Mouse (Mus musculus) intestine, embryonic 15.5 days (tissue): Measurements from ENCODE around the gene Lrrc56. TPM values are rescaled to one million over a fixed set of nuclear protein-coding genes. Genes with fewer than 3 reads are reported as not detected.
"Not testable (repeated sequence)": the region's sequence is repeated elsewhere in the genome, so short reads cannot be mapped to it uniquely, and the experiment has no call there.

Experiments used
- ATAC-seq: fragments of 200-750 bp; cut with Nextera tagmentation; 2 replicates; pipeline ENCODE4 v1.8.0; 2017; ENCODE audit warnings: moderate TSS enrichment, moderate library complexity
- H3K27ac ChIP-seq: fragments of 300-500 bp; sonication (generic); 2 replicates; pipeline ENCODE4 v1.5.1; 2015; ENCODE audit warnings: mild to moderate bottlenecking, inconsistent platforms
- H3K27me3 ChIP-seq: fragments of 300-500 bp; sonication (generic); replicated peaks from 2 replicates; pipeline ENCODE4 v1.6.1; 2015; ENCODE audit warnings: inconsistent platforms
- H3K36me3 ChIP-seq: fragments of 300-500 bp; sonication (generic); 2 replicates; pipeline ENCODE4 v1.6.1; 2015; ENCODE audit warnings: inconsistent platforms
- H3K4me1 ChIP-seq: fragments of 300-500 bp; sonication (generic); replicated peaks from 2 replicates; pipeline ENCODE4 v1.6.1; 2015; ENCODE audit warnings: inconsistent platforms
- H3K4me2 ChIP-seq: fragments of 300-500 bp; sonication (generic); replicated peaks from 2 replicates; pipeline ENCODE4 v1.6.1; 2015; ENCODE audit warnings: mild to moderate bottlenecking, inconsistent platforms
- H3K4me3 ChIP-seq: fragments of 300-500 bp; sonication (generic); replicated peaks from 2 replicates; pipeline ENCODE4 v1.5.1; 2015; ENCODE audit warnings: inconsistent platforms
- H3K9ac ChIP-seq: fragments of 300-500 bp; sonication (generic); 2 replicates; pipeline ENCODE4 v1.6.1; 2015; ENCODE audit warnings: inconsistent platforms
- H3K9me3 ChIP-seq: fragments of 300-500 bp; sonication (generic); 2 replicates; pipeline ENCODE4 v1.6.1; 2016; ENCODE audit warnings: inconsistent platforms
- WGBS: fragments of 180-500 bp; shearing (Covaris S2); methylation state at CpG from one replicate; pipeline ENCODE4 v1.1.7; 2015; 5-methylcytosine and 5-hydroxymethylcytosine counted together
- polyA plus RNA-seq: library from polyadenylated mRNA; unstranded; fragments of >200 nt; fragmentation: Nextera tagmentation; extraction: Ambion mirVana; gene quantifications from 2 replicates; pipeline ENCODE4 v1.2.1, GENCODE M21; 2015

The Lrrc56 gene
- polyA plus RNA-seq, 1 experiment from 2014 or later = 5.4 TPM

- H3K4me3 ChIP-seq = peak overlapping the region; percentile 64
- 70% methylated on average over 1 of the region's 1 CpGs for WGBS
- no peak for ATAC-seq
- H3K9me3 ChIP-seq = no peaks in the 10 kb centered on the region
- H3K4me2 ChIP-seq = peak overlapping the region; percentile 83
- H3K9ac ChIP-seq = peak overlapping the region; percentile 85; the same call in 1 of the 2 replicates
- H3K27ac ChIP-seq = peak overlapping the region; percentile 82; the same call in 1 of the 2 replicates
- H3K4me1 ChIP-seq = peaks cover 58% of the 10 kb centered on the region
- H3K27me3 ChIP-seq = no peaks in the 10 kb centered on the region
- H3K36me3 ChIP-seq = peaks cover 4% of the 10 kb centered on the region; the same call in 1 of the 2 replicates
Observed at GRCm38 (mm10) chr7:141220377-141220776, 26.4 kb downstream of the Lrrc56 start.

- 3% methylated on average over 44 of the region's 44 CpGs for WGBS
- ATAC-seq = peak; percentile 97
- Histone ChIP-seq H3K27me3 (no peaks in the 10 kb centered on the region), H3K36me3 (peaks cover 4% of the 10 kb centered on the region; the same call in 1 of the 2 replicates), H3K27ac (peak overlapping the region; percentile 91), H3K4me2 (peak overlapping the region; percentile 83), H3K4me1 (peaks cover 54% of the 10 kb centered on the region), H3K9me3 (no peaks in the 10 kb centered on the region), H3K9ac (peak overlapping the region; percentile 85), H3K4me3 (peak overlapping the region; percentile 64)
Observed at GRCm38 (mm10) chr7:141221249-141222125, 27.5 kb downstream of the Lrrc56 start.

DNA sequence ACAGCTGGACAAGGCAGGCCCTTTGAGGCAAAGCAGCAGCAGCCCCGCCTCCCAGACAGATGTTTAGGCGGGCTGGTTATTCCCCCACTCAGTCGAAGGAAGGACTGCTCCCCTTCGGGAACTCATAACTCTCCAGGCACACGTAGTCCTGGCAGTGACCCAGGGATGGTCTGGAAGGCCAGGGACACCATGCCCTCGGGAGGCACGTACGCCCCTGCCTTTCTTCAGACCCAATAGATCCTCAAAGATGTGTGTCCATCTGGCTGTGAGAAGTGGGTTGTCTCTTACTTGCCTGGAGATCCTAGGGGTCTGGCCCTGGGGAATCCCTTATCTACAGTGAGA is 28.1 kb downstream of the Lrrc56 start:
- H3K4me3 ChIP-seq = peak overlapping the region; percentile 64
- H3K9me3 ChIP-seq = no peaks in the 10 kb centered on the region
- H3K36me3 ChIP-seq = peaks cover 4% of the 10 kb centered on the region; the same call in 1 of the 2 replicates
- H3K4me1 ChIP-seq = peaks cover 49% of the 10 kb centered on the region
- H3K9ac ChIP-seq = peak overlapping the region; percentile 17
- H3K27me3 ChIP-seq = no peaks in the 10 kb centered on the region
- peak overlapping the region; percentile 91 for H3K27ac ChIP-seq
- 10% methylated on average over 8 of the region's 8 CpGs for WGBS
- H3K4me2 ChIP-seq = peak overlapping the region; percentile 83
- no peak for ATAC-seq

GRCm38 (mm10) chr7:141222696-141223215 is 28.8 kb downstream of the Lrrc56 start:
- no peak overlapping the region for H3K4me3 ChIP-seq
- peaks cover 4% of the 10 kb centered on the region; the same call in 1 of the 2 replicates for H3K36me3 ChIP-seq
- peak overlapping the region; percentile 91 for H3K27ac ChIP-seq
- 0 out of 2 replicates have a peak overlapping the region, but pooled peaks have one; percentile 17 for H3K9ac ChIP-seq
- H3K27me3 ChIP-seq = no peaks in the 10 kb centered on the region
- peaks cover 42% of the 10 kb centered on the region for H3K4me1 ChIP-seq
- 81% methylated on average over 4 of the region's 4 CpGs for WGBS
- H3K9me3 ChIP-seq = no peaks in the 10 kb centered on the region
- peak overlapping the region; percentile 83 for H3K4me2 ChIP-seq
- ATAC-seq = no peak

- no peaks in the 10 kb centered on the region for H3K9me3 ChIP-seq
- no peak for ATAC-seq
- H3K36me3 ChIP-seq = peaks cover under 1% of the 10 kb centered on the region; the same call in 1 of the 2 replicates
- no peak overlapping the region for H3K4me3 ChIP-seq
- no peak overlapping the region for H3K27ac ChIP-seq
- H3K9ac ChIP-seq = no peak overlapping the region
- H3K4me2 ChIP-seq = no peak overlapping the region
- H3K27me3 ChIP-seq = no peaks in the 10 kb centered on the region
- WGBS = 88% methylated on average over 6 of the region's 6 CpGs
- H3K4me1 ChIP-seq = peaks cover 26% of the 10 kb centered on the region
Observed at GRCm38 (mm10) chr7:141226535-141226934, 32.6 kb downstream of the Lrrc56 start.

GRCm38 (mm10) chr7:141227796-141228195 is 33.8 kb downstream of the Lrrc56 start:
- H3K9me3 ChIP-seq = no peaks in the 10 kb centered on the region
- H3K4me2 ChIP-seq = no peak overlapping the region
- peaks cover 13% of the 10 kb centered on the region for H3K36me3 ChIP-seq
- 74% methylated on average over 4 of the region's 4 CpGs for WGBS
- ATAC-seq = 0 out of 2 replicates have a peak, but pooled peaks have one; percentile 10
- H3K4me1 ChIP-seq = peaks cover 17% of the 10 kb centered on the region
- H3K4me3 ChIP-seq = peak overlapping the region; percentile 93; the same call in 1 of the 2 replicates
- no peaks in the 10 kb centered on the region for H3K27me3 ChIP-seq
- H3K9ac ChIP-seq = 0 out of 2 replicates have a peak overlapping the region, but pooled peaks have one; percentile 80
- 0 out of 2 replicates have a peak overlapping the region, but pooled peaks have one; percentile 93 for H3K27ac ChIP-seq

GRCm38 (mm10) chr7:141228279-141229067 is 34.5 kb downstream of the Lrrc56 start, which contains the start of gene Phrf1:
TSS of gene Phrf1 (plus strand) at chr7:141228784.
- Histone ChIP-seq H3K4me3 (peak within 1 kb of the TSS; percentile 93), H3K36me3 (peaks cover 14% of the 10 kb centered on the region), H3K9ac (peak within 1 kb of the TSS; percentile 80), H3K4me1 (peaks cover 13% of the 10 kb centered on the region), H3K9me3 (no peaks in the 10 kb centered on the region), H3K27me3 (no peaks in the 10 kb centered on the region), H3K4me2 (peak within 1 kb of the TSS; percentile 71), H3K27ac (peak within 1 kb of the TSS; percentile 93)
- peak; percentile 96 for ATAC-seq
- WGBS = under 1% methylated on average over 76 of the region's 76 CpGs

DNA sequence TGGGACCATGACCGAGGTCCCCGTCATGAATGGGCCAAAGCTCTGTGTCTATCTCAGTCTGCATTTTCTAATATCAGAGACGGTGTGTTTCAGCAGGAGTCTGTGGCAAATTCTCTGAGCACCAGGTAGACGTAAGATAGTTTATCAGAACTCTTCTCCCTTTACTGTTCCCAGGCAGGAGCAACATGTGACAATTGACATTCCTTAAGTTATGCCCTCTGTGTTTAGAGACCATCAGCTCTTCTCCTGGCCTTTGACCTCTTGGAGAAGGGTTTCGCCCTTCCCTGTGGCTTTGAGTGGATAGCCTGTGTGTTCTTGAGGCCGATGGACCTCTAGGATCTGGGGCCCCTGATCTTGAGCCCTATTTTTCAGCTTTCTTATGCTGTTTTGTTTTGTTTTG is 35.7 kb downstream of the Lrrc56 start:
- no peak for ATAC-seq
- Histone ChIP-seq H3K4me3 (peak overlapping the region; percentile 93), H3K36me3 (peaks cover 22% of the 10 kb centered on the region), H3K27me3 (no peaks in the 10 kb centered on the region), H3K9ac (peak overlapping the region; percentile 80), H3K4me1 (peaks cover 13% of the 10 kb centered on the region), H3K27ac (no peak overlapping the region), H3K9me3 (no peaks in the 10 kb centered on the region), H3K4me2 (peak overlapping the region; percentile 71)
- WGBS = 44% methylated on average over 6 of the region's 6 CpGs

- Histone ChIP-seq H3K27me3 (no peaks in the 10 kb centered on the region), H3K27ac (no peak overlapping the region), H3K9me3 (no peaks in the 10 kb centered on the region), H3K4me1 (peaks cover 13% of the 10 kb centered on the region), H3K4me3 (no peak overlapping the region), H3K36me3 (peaks cover 25% of the 10 kb centered on the region), H3K4me2 (peak overlapping the region; percentile 3; the same call in 1 of the 2 replicates), H3K9ac (no peak overlapping the region)
- WGBS = 91% methylated on average over 4 of the region's 4 CpGs
- ATAC-seq = no peak
Observed at GRCm38 (mm10) chr7:141230570-141230969, 36.6 kb downstream of the Lrrc56 start.

- no peak overlapping the region for H3K9ac ChIP-seq
- H3K4me2 ChIP-seq = no peak overlapping the region
- no peaks in the 10 kb centered on the region for H3K27me3 ChIP-seq
- no peak overlapping the region for H3K4me3 ChIP-seq
- ATAC-seq = no peak
- H3K9me3 ChIP-seq = no peaks in the 10 kb centered on the region
- peaks cover 13% of the 10 kb centered on the region for H3K4me1 ChIP-seq
- 96% methylated on average over 3 of the region's 3 CpGs for WGBS
- H3K27ac ChIP-seq = no peak overlapping the region
- peaks cover 28% of the 10 kb centered on the region for H3K36me3 ChIP-seq
Observed at GRCm38 (mm10) chr7:141231111-141231510, 37.2 kb downstream of the Lrrc56 start.

DNA sequence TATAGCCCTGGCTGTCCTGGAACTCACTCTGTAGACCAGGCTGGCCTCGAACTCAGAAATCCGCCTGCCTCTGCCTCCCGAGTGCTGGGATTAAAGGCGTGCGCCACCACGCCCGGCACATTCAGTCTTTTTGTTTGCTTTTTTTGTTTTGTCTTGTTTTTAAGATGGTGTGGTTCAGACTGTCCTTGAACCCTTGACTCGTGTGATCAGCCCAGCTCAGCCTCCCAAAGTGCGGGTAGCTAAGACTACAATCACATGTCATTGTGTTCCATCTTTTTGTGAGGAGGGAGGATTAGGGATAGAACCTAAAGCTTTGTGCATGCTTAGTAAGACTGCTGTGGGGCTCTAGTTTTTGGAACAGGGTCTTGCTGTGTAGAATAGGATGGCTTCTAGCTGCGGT is 37.6 kb downstream of the Lrrc56 start:
- no peak for ATAC-seq
- Histone ChIP-seq H3K36me3 (peaks cover 30% of the 10 kb centered on the region), H3K27ac (no peak overlapping the region), H3K4me2 (no peak overlapping the region), H3K9me3 (no peaks in the 10 kb centered on the region), H3K4me3 (no peak overlapping the region), H3K27me3 (no peaks in the 10 kb centered on the region), H3K4me1 (peaks cover 13% of the 10 kb centered on the region), H3K9ac (no peak overlapping the region)
- 88% methylated on average over 9 of the region's 10 CpGs for WGBS

DNA sequence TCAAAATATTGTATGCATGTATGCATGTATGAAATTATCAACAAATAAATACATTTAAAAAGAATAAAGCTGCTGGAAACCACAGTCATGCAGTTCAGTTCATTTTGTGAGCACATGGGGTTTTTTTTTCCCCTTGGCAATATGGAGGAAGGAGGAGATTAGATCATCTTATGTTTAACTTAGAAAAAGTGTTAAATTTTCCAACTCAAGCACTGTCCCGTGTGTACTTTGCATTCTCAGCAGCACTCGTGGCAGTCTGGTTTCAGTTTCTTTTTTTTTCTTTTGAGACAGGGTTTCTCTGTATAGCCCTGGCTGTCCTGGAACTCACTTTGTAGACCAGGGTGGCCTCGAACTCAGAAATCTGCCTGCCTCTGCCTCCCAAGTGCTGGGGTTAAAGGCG is 56.5 kb downstream of the Lrrc56 start:
- H3K27ac ChIP-seq, H3K4me2 ChIP-seq, H3K4me3 ChIP-seq, H3K9me3 ChIP-seq, H3K9ac ChIP-seq, ATAC-seq, H3K27me3 ChIP-seq, H3K4me1 ChIP-seq: not testable (repeated sequence)
- 88% methylated on average over 4 of the region's 4 CpGs for WGBS
- peaks cover 37% of the 10 kb centered on the region for H3K36me3 ChIP-seq
